Mouse (Mus musculus) kidney, embryonic 16.5 days (tissue): ENCODE results near the gene Prelid3b. TPM values are rescaled to one million over a fixed set of nuclear protein-coding genes. Genes with fewer than 3 reads are reported as not detected.

Source experiments
- ATAC-seq: fragments of 200-750 bp; cut with Nextera tagmentation; 2 replicates; pipeline ENCODE4 v1.8.0; 2017; ENCODE audit warnings: moderate TSS enrichment; ENCODE audit not compliant: low FRiP score, low TSS enrichment
- H3K27ac ChIP-seq: fragments of 300-500 bp; sonication (generic); 2 replicates; pipeline ENCODE4 v1.5.1; 2014; ENCODE audit warnings: low read length
- H3K27me3 ChIP-seq: fragments of 300-500 bp; sonication (generic); 2 replicates; pipeline ENCODE4 v1.6.1; 2014; ENCODE audit warnings: low read length, control low read depth, mixed read lengths; ENCODE audit not compliant: insufficient read depth
- H3K36me3 ChIP-seq: fragments of 300-500 bp; sonication (generic); 2 replicates; pipeline ENCODE4 v1.6.1; 2014; ENCODE audit warnings: low read length, control low read depth, mixed read lengths; ENCODE audit not compliant: insufficient read depth
- H3K4me1 ChIP-seq: fragments of 300-500 bp; sonication (generic); 2 replicates; pipeline ENCODE4 v1.6.1; 2014; ENCODE audit warnings: low read length, control low read depth, mixed read lengths; ENCODE audit not compliant: insufficient read depth
- H3K4me2 ChIP-seq: fragments of 300-500 bp; sonication (generic); replicated peaks from 2 replicates; pipeline ENCODE4 v1.6.1; 2014; ENCODE audit warnings: low read depth, low read length
- H3K4me3 ChIP-seq: fragments of 300-500 bp; sonication (generic); 2 replicates; pipeline ENCODE4 v1.5.1; 2014; ENCODE audit warnings: mild to moderate bottlenecking, low read length
- H3K9ac ChIP-seq: fragments of 300-500 bp; sonication (generic); replicated peaks from 2 replicates; pipeline ENCODE4 v1.6.1; 2014; ENCODE audit warnings: low read length
- H3K9me3 ChIP-seq: fragments of 300-500 bp; sonication (generic); 2 replicates; pipeline ENCODE4 v1.6.1; 2016; ENCODE audit warnings: low read length, control low read depth
- WGBS: fragments of 180-500 bp; shearing (Covaris S2); extraction: QIAGEN DNeasy Blood & Tissue Kit; methylation state at CpG from one replicate; pipeline ENCODE4 v1.1.7; 2014; 5-methylcytosine and 5-hydroxymethylcytosine counted together
- polyA plus RNA-seq: library from polyadenylated mRNA; unstranded; fragments of >200 nt; fragmentation: Nextera tagmentation; extraction: Ambion mirVana; gene quantifications from 2 replicates; pipeline ENCODE4 v1.2.1, GENCODE M21; 2015

Gene Prelid3b
- 113 and 115 TPM in 2 replicates for polyA plus RNA-seq

DNA sequence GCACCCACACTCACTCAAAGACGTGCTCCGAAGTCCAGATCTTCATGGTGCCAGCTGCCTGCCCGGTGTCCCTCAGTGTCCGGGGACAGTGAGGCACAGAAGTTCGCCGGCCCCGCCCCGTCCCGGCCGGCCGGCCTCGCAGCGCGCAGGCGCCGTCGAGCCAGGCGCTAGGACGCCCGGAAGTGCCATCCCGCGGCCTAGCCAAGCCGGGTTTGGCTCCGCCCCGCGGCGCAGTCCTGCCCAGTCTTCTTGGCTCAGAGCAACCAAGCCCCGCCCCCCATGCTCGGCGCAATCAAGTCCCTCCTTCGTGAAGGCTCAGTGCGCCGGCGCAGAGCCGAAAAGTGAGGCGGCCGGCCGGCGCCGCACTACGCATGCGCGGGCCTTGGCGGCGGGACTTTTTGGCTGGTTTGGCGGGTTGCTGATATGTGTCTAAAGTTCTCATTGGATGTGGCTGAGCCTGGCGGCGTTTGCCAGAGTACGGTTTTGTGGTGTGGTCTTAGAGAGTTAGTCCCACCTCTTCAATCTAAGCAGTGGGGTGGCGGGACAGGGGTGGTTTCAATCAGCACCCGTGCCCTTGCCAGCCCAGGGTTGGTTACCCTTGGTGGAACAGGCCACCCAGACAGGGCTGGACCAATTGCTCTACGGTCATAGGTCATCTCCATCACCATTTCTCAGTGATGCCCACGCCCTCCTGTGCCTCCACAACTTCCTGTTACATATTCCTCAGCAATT is at the start of gene Prelid3b:
Prelid3b (minus strand) TSS at position 264 of the 732 bp plus-strand sequence.
- H3K9me3 ChIP-seq: no peaks in the 10 kb centered on the region
- H3K4me1 ChIP-seq: peaks cover 22% of the 10 kb centered on the region
- peak within 1 kb of the TSS; percentile 57 for H3K4me2 ChIP-seq
- peak; percentile 98 for ATAC-seq
- peak within 1 kb of the TSS; percentile 76 for H3K9ac ChIP-seq
- peak within 1 kb of the TSS; percentile 48 for H3K27ac ChIP-seq
- H3K36me3 ChIP-seq: peaks cover 12% of the 10 kb centered on the region
- peak within 1 kb of the TSS; percentile 63 for H3K4me3 ChIP-seq
- H3K27me3 ChIP-seq: no peaks in the 10 kb centered on the region
- under 1% methylated on average over 53 of the region's 53 CpGs for WGBS

DNA sequence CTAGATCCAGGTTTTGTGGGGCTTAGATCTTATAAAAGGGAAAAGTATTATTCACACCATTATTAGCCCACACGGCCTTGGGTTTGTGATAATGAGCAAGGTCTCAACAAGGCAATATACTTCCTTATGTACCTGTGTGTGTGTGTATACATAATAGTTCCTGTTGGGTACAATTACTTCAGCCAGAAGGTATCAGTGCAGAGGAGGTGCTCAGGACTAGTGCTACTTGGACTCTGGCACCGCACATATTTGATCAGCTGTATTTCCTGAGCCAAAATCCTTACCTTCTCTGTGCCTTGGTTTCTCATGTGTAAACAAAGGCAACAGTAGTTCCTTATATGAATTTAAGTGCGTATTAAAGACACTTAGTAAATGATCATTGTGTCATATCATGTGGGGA is 49.3 kb upstream of the Prelid3b start:
- H3K27ac ChIP-seq: no peak overlapping the region
- H3K4me3 ChIP-seq: no peak overlapping the region
- H3K4me1 ChIP-seq: no peaks in the 10 kb centered on the region
- no peak overlapping the region for H3K9ac ChIP-seq
- H3K9me3 ChIP-seq: no peaks in the 10 kb centered on the region
- no peak for ATAC-seq
- 96% methylated on average over 3 of the region's 3 CpGs for WGBS
- no peaks in the 10 kb centered on the region for H3K36me3 ChIP-seq
- H3K27me3 ChIP-seq: no peaks in the 10 kb centered on the region
- H3K4me2 ChIP-seq: no peak overlapping the region

DNA sequence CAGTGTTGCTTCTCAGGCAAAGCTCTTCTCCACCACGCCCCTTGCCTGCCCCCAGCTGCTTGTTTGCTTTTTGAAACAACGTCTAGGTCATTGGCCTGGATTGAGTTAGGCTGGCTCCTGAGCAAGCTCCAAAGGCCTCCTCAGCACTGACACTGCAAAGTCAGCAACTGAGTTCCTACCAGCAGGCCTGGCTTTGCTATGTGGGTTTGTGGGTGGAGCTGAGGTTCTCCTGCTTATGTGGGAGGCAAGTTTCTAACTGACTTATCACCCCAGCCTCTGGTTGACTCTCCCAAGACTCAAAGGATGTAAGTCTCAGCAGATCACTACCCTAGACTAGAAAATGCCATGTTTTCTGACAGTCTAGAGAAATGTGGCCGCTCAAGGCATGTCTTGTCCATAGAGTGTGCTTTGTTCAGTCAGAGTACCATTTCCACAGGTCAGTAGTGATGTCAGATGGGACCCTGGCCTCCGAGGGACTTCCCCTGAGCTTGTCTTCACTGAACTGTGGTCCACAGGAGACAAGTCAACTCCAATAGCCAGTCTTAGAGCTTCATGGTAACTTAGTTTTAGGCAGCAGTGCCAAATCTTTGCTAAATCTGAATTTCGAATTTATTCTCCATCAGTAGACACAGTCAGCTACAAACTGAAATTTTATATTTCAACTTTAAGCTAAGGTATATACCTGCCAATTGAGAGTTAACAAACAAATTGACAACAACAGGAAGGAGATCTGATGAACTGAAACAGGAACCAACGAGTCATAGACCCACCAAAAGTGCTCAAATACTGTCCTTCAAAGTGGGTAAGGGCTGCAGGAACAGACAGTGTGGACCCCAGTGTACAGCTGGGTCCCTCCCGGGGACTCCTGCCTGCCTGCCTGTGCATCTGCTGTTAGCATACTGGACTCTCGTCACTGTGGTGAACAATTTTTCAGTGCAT is 44.5 kb upstream of the Prelid3b start:
- H3K36me3 ChIP-seq: no peaks in the 10 kb centered on the region
- no peaks in the 10 kb centered on the region for H3K4me1 ChIP-seq
- H3K4me3 ChIP-seq: no peak overlapping the region
- H3K27ac ChIP-seq: no peak overlapping the region
- H3K9me3 ChIP-seq: no peaks in the 10 kb centered on the region
- no peak overlapping the region for H3K9ac ChIP-seq
- WGBS: 72% methylated on average over 8 of the region's 8 CpGs
- no peaks in the 10 kb centered on the region for H3K27me3 ChIP-seq
- no peak for ATAC-seq
- H3K4me2 ChIP-seq: no peak overlapping the region

DNA sequence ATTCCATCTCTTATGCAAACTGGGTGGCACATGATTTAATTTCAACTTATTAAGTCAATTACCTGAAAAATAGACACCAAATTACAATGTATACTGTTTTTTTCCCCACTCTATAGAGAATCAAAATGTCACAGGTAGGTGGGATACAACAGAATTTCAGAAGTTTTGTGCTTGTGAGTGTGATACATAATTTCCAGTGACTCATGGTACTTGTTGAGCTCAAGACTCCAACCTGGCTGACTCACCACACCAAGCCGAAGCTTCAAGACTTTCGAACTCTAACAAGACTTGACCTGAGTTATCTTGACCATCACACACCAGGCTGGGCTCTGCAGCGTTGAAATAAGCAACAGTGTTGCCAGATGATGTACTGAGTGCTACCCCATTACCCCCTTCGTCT is 42.0 kb upstream of the Prelid3b start:
- H3K4me1 ChIP-seq: no peaks in the 10 kb centered on the region
- no peaks in the 10 kb centered on the region for H3K9me3 ChIP-seq
- H3K4me2 ChIP-seq: no peak overlapping the region
- H3K9ac ChIP-seq: no peak overlapping the region
- H3K27ac ChIP-seq: no peak overlapping the region
- no peaks in the 10 kb centered on the region for H3K27me3 ChIP-seq
- no peak for ATAC-seq
- H3K4me3 ChIP-seq: no peak overlapping the region
- H3K36me3 ChIP-seq: no peaks in the 10 kb centered on the region
- WGBS: 88% methylated on average over 4 of the region's 4 CpGs

DNA sequence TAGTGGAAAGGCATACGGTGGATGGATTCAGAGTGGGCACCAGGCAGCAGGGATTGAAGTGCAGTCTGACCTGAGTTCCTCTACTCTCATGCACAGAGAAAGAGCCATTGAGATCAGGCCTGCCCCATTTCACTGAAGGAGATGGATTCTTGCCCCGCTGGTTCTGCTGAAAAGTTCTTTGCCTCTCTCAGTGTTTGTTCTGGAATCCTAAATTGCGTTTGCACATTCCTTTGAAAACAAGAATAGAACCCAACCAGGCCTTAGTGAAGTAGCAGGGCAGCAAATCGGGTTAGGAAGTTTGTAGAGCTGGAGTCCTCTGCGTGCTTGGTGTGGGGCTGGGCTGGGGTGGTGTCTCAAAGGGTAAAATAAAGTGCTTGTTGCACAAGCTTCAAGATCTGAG is 40.9 kb upstream of the Prelid3b start:
- no peak overlapping the region for H3K4me3 ChIP-seq
- no peaks in the 10 kb centered on the region for H3K27me3 ChIP-seq
- WGBS: 85% methylated on average over 5 of the region's 5 CpGs
- H3K36me3 ChIP-seq: no peaks in the 10 kb centered on the region
- H3K4me1 ChIP-seq: no peaks in the 10 kb centered on the region
- no peak overlapping the region for H3K9ac ChIP-seq
- no peak overlapping the region for H3K27ac ChIP-seq
- ATAC-seq: no peak
- no peak overlapping the region for H3K4me2 ChIP-seq
- H3K9me3 ChIP-seq: no peaks in the 10 kb centered on the region

DNA sequence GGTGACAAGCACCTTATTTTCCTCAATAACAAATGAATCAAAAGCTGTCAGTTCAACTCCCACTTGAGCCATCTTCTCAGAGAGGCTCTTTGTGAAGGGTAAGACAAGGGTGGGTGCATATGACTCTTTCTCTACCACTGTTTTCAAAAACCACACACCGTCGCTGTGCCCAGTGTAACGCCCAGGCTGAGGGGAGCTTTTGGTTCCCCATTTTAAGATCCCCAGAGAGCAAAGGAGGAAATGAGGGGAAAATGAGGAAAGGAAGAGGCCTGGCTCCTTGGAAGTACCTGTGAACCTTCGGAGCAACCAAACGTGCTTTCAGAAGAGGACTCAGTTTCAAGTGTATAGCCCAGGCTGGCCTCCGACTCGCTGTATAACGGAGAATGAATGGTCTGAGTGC is 36.9 kb upstream of the Prelid3b start:
- H3K4me3 ChIP-seq: no peak overlapping the region
- H3K36me3 ChIP-seq: no peaks in the 10 kb centered on the region
- H3K4me2 ChIP-seq: no peak overlapping the region
- 88% methylated on average over 8 of the region's 8 CpGs for WGBS
- no peaks in the 10 kb centered on the region for H3K9me3 ChIP-seq
- ATAC-seq: no peak
- no peak overlapping the region for H3K9ac ChIP-seq
- H3K4me1 ChIP-seq: no peaks in the 10 kb centered on the region
- no peak overlapping the region for H3K27ac ChIP-seq
- H3K27me3 ChIP-seq: no peaks in the 10 kb centered on the region

DNA sequence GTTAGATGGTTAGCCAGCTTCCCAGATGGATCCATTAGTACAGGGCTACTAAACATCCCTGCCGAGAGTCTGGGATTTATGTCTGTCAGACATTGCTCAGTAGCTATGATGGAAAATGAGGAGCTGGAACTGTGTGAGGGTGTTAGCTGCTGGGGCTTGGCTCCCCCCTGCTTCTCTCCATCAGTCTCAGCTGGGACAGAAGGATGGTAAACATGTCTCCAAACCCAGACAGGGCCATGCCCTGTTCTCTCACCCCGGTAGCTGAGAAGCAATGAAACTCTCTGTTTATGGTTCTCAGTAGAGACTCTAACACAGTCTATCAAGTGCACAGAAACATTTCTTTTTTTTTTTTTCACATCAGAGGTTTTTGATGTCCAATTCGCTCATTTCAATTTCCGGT is 35.1 kb upstream of the Prelid3b start:
- no peak for ATAC-seq
- Histone ChIP-seq H3K9ac (no peak overlapping the region), H3K4me2 (no peak overlapping the region), H3K4me3 (no peak overlapping the region), H3K27me3 (no peaks in the 10 kb centered on the region), H3K36me3 (no peaks in the 10 kb centered on the region), H3K4me1 (peaks cover 5% of the 10 kb centered on the region; the same call in 1 of the 2 replicates), H3K9me3 (no peaks in the 10 kb centered on the region), H3K27ac (no peak overlapping the region)
- 58% methylated on average over 4 of the region's 4 CpGs for WGBS

DNA sequence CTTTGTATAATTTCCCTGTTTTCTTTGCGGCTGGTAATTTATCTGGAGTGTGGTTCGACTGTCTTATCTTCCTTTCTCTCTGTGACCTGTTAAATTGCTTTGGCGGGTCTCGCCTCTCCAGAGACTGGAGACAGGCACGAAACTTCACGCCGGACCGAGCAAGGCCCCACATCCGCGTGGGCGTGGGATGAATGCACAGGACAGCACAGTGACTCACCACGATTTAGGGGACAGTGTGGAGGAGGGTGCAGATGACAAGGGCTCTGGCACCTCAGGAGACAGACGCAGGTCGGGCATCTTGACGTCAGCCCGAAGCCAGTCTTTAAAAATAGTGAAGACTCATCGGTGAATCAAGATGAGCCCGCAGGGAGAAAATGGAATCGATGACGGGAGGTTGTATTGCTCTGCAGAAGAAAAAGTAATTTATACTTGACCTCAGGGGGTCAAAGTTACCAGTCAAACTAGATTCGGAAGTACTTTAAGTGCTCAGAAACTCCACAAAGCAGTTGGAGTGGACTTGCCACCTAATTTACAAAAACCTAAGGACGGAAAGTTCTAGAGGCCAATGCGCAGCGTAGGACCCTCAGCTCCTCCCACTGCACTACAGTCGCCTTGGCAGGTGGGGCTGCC is 30.1 kb upstream of the Prelid3b start:
- Histone ChIP-seq H3K4me3 (peak overlapping the region; percentile 11; the same call in 1 of the 2 replicates), H3K4me2 (peak overlapping the region; percentile 38), H3K27ac (no peak overlapping the region), H3K36me3 (no peaks in the 10 kb centered on the region), H3K4me1 (peaks cover 13% of the 10 kb centered on the region; the same call in 1 of the 2 replicates), H3K9ac (no peak overlapping the region), H3K9me3 (no peaks in the 10 kb centered on the region), H3K27me3 (no peaks in the 10 kb centered on the region)
- 46% methylated on average over 25 of the region's 25 CpGs for WGBS
- peak; percentile 63; the same call in 1 of the 2 replicates for ATAC-seq

DNA sequence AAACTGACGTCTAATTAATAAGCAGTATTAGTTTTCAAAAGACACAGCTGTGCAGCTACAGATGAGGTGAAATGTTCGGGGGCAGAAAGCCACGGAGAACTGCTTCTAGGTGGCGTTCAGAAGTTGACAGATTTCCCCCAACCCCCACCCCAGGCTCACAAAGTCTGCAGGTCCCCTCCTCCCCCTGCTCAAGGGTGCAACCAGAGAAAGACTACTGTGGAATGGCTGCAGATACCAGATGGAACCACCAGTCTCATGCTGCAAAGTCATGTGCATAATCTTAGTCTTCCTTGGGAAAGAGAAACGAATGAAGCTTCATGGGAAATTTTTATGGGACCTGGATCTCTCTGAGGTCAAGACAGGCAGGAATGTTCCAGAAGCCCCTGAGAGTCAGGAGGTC is 29.4 kb upstream of the Prelid3b start:
- ATAC-seq: no peak
- H3K4me3 ChIP-seq: no peak overlapping the region
- 35% methylated on average over 5 of the region's 5 CpGs for WGBS
- H3K27me3 ChIP-seq: no peaks in the 10 kb centered on the region
- H3K27ac ChIP-seq: no peak overlapping the region
- peak overlapping the region; percentile 38; the same call in 1 of the 2 replicates for H3K4me2 ChIP-seq
- no peak overlapping the region for H3K9ac ChIP-seq
- no peaks in the 10 kb centered on the region for H3K36me3 ChIP-seq
- H3K9me3 ChIP-seq: no peaks in the 10 kb centered on the region
- peaks cover 13% of the 10 kb centered on the region; the same call in 1 of the 2 replicates for H3K4me1 ChIP-seq
